Mouse (Mus musculus) bone marrow macrophage, adult 2 months (primary cell): ENCODE results near the gene Cad. TPM values are rescaled to one million over a fixed set of nuclear protein-coding genes. Genes with fewer than 3 reads are reported as not detected.
A peak's percentile ranks its signal among the peaks of the same experiment; 100 is the strongest.
"Not testable (repeated sequence)": the region's sequence is repeated elsewhere in the genome, so short reads cannot be mapped to it uniquely, and the experiment has no call there.

ENCODE experiments used
- H3K27ac ChIP-seq: 2 replicates; pipeline ENCODE4 v1.5.1; 2012; ENCODE audit warnings: low read depth, low read length; ENCODE audit not compliant: insufficient read depth
- H3K4me1 ChIP-seq: 2 replicates; pipeline ENCODE4 v1.6.1; 2012; ENCODE audit warnings: low read length; ENCODE audit not compliant: control insufficient read depth, insufficient read depth
- H3K4me3 ChIP-seq: 2 replicates; pipeline ENCODE4 v1.5.1; 2012; ENCODE audit warnings: mild to moderate bottlenecking, low read length, moderate library complexity; ENCODE audit not compliant: insufficient read depth
- CTCF ChIP-seq: IDR thresholded peaks from 2 replicates; pipeline ENCODE4 v1.5.1; 2012; ENCODE audit warnings: low read depth, mild to moderate bottlenecking, low read length, moderate library complexity
- POLR2A ChIP-seq: IDR thresholded peaks from 2 replicates; pipeline ENCODE4 v1.6.1; 2012; ENCODE audit warnings: mild to moderate bottlenecking, low read depth, low read length, borderline replicate concordance
- polyA plus RNA-seq: library from polyadenylated mRNA; stranded (reverse); fragments of >200 nt; gene quantifications from 2 replicates; pipeline ENCODE4 v1.2.4, GENCODE M21; 2012; ENCODE audit not compliant: missing spikeins, insufficient read depth, insufficient read length

Gene Cad
- polyA plus RNA-seq: 4.2 and 4.6 TPM in 2 replicates

DNA sequence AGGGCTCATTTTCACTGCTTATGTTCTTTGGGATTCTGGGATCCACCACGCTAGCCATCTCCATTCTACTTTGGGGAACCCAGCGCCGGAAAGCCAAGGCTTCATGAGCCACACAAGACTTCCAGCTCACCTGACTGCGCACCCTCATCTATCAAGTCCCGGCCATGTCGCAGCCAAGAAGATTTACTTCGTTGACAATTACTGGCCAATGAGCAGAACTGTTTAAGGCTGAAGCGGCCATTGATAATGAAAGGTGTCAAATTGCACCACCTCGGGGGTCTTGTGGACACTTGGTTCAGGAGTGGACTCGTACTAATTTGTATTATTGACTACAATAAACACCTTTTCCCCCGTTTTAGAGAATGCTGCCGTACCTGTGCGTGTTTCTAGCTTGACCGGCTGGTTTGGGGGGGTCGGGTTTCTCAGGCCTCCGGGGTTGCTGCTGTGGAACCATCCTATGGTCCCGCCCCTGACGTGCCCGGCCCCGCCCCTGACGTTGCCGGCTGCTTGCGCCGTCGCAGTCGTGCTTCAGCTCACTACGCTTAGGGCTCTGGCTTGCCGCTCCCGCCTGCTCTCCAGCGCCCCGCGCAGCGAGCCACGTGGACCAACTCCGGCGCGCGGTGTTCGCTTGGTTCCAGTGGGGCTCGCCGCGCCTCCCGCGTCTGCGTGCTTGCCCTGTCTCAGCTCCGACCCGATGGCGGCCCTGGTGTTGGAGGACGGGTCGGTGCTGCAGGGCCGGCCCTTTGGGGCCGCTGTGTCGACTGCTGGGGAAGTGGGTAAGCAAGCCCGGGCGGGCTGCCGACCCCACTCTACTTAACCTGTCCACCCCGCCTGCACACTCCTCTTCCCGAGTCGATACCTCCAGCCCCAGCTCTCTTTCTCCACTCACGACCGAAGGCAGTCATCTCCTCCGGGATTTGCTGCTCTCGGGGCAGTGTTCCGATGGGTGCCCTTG lies at the start of gene Cad:
TSS of gene Cad (plus strand) at position 520 of the 955 bp plus-strand sequence.
- Histone ChIP-seq H3K4me3 (peak within 1 kb of the TSS; percentile 76), H3K27ac (peak within 1 kb of the TSS; percentile 8; the same call in 1 of the 2 replicates), H3K4me1 (peaks cover 9% of the 10 kb centered on the region)
- no peak for TF ChIP-seq CTCF
- no peak for TF ChIP-seq POLR2A

DNA sequence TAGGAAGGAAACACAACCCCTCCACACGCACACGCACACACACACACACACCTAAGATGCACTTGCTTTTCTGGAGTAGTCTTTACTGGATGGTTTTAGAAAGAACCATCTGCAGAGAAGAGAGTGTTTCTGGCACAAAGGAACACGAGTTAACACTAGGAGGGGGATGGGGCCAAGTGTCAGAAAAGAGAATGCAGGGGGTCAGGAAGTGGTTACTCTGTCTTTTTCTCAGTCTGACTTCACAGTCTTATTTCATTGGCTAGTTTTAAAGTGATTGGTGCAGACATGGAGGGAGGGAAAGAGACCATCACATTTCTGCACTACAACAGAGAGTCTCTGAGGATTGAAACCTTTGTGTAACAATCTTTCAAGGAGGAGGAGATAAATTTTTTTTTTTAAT lies 41.8 kb upstream of the Cad start:
- Histone ChIP-seq H3K4me1 (no peaks in the 10 kb centered on the region), H3K27ac (no peak overlapping the region), H3K4me3 (no peak overlapping the region)
- TF ChIP-seq CTCF (no peak), POLR2A (no peak)

DNA sequence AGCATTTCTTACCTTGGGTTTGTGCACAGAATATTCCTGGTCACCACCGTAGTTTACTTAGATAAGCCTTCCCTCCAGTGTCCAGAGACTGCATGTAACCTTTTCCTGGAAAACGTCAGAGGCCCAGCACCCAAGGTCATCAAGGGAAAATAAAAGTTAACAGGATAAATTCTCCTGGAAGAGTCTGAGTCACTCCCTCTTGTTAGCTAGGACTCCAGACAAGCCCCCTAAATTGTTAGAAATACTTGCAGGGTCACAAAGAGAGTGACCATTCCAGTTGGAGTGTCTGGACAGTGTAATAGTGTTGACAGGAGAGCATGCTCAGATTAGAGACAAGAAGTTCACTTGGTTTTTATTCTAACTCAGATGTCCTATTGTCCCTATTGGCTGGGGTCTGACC lies 38.7 kb upstream of the Cad start:
- no peak overlapping the region for H3K4me3 ChIP-seq
- TF ChIP-seq CTCF (no peak), POLR2A (no peak)
- H3K4me1 ChIP-seq: no peaks in the 10 kb centered on the region
- no peak overlapping the region for H3K27ac ChIP-seq

DNA sequence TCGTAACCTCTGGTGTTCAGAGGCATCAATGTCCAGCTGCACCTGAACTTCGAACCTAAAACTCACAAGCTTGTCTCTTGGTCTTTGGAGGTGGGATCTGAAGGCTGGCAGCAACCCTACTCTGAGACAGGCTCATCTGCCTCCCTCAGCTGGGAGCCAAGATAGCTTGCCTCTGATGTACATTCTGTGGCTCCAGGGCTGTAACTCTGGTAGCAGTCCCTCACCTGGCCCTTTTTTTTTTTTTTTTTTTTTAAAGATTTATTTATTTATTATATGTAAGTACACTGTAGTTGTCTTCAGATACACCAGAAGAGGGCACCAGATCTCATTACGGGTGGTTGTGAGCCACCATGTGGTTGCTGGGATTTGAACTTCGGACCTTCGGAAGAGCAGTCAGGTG lies 32.8 kb upstream of the Cad start:
- not testable (repeated sequence) for H3K4me1 ChIP-seq, H3K4me3 ChIP-seq, H3K27ac ChIP-seq

DNA sequence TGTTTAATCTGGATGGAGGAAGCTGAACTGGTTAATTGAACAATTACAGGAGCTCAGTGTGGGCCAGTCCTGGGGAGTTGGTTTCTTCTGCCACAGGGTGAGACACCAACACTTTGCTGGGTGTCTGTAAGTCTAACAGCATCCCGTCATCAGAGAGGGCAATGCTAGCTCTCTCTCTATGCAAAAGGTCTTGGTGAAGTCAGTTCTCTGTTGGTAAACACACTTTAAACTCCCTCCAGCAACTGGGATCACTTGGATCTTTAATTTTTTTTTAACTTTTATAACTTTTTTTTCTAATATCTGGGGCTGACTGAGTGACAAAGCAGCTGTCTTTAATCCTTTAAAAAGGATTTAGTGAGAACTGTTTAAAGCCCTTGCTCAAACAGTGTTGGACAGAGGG lies 31.9 kb upstream of the Cad start:
- no peak for TF ChIP-seq POLR2A
- no peak for TF ChIP-seq CTCF
- no peak overlapping the region for H3K27ac ChIP-seq
- H3K4me1 ChIP-seq: no peaks in the 10 kb centered on the region
- no peak overlapping the region for H3K4me3 ChIP-seq

DNA sequence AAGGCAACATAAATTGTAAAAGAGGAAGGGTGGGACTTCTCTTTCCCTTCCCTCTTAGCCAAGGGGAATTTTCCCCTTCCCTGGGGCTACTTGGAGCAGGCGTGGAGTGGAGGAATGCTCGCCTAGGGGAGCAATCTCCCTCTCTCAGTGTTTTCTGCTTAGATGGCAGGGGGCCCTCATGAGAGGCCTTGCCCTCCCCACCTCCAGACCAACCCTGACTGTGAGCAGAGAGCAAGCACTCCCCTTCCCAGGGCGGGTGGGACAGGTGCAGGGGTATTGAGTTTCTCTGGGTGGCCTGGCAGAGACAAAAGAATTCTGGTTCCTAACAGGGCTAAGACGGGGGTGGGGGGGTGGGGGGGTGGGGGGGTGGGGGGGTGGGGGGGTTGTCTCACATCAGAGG lies 31.3 kb upstream of the Cad start:
- no peak overlapping the region for H3K27ac ChIP-seq
- TF ChIP-seq POLR2A (no peak), CTCF (no peak)
- no peak overlapping the region for H3K4me3 ChIP-seq
- H3K4me1 ChIP-seq: no peaks in the 10 kb centered on the region

DNA sequence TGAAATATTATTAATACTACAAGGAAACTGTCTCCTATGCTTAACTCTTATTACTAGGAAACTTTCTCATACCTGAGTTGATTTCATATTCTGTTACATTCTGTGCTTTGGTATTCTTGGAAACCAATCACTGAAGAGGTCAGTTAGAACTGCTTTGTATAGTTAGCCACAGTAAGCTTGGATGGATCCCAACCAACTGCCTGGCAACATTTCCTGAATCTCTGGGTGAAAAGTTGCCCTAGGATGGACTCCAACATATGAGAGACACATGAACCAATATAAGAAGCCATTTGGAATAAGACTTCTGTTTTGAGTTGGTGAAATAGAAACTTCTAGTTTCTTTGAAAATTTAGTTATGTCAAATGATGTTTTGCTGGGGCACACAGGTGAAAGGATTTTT lies 29.9 kb upstream of the Cad start:
- no peak overlapping the region for H3K4me3 ChIP-seq
- no peak overlapping the region for H3K27ac ChIP-seq
- H3K4me1 ChIP-seq: no peaks in the 10 kb centered on the region
- TF ChIP-seq CTCF (no peak), POLR2A (no peak)

DNA sequence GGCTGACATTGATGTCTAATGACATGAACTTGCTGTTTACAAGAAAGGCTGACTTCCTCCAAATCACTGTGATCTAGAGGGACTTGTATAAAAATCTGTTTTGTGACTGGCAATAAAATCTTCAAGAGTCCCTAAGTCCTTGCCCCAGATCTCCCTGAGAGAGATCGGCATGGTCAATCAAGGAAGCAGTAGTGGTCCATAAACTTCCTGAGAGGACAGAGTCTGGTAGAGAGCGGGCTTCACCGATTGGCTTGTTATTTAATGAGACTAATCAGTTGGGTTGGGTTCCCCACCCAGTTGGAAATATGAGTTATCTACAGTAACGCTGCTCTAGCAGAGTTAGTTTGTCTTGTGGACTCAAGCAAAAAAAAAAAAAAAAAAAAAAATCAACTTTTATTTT lies 23.7 kb upstream of the Cad start:
- no peak for TF ChIP-seq POLR2A
- Histone ChIP-seq H3K4me3 (no peak overlapping the region), H3K4me1 (no peaks in the 10 kb centered on the region), H3K27ac (no peak overlapping the region)

DNA sequence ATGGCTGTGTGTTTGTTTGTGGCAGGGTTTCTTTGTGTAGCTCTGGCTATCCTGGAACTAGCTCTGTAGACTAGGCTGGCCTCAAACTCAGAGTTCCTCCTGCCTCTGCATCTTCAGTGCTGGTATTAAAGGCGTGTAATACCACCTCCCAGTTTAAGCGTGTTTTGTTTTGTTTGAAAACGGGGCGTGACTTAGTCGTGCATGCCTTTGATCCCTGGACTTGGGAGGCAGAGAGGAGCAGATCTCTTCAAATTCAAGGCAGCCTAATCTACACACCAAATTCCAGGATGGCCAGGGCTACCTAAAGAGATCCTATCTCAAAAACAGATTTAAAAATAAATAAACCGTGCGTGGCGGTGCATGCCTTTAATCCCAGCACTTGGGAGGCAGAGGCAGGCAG lies 23.1 kb upstream of the Cad start:
- no peak for TF ChIP-seq POLR2A
- no peaks in the 10 kb centered on the region for H3K4me1 ChIP-seq
- H3K27ac ChIP-seq: no peak overlapping the region
- no peak overlapping the region for H3K4me3 ChIP-seq

DNA sequence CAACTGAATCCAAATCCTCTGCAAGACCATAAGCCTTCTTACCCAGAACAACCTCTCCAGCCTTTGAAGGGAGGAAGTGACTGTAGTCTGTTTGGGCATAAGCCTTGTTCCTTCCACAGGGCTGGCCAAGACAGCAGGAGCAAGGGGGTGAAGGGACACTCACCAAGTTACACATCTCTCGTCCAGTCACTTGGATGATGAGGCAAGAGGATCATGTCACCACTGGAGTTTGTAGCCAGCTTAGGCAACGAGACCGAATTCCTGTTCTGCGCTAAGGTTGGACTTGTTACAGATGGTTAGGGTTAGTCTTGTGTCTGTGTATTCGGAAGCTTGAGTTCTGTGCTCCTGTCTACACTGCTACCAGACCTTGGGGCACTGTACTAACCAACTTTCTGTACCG lies 19.9 kb upstream of the Cad start:
- H3K4me1 ChIP-seq: no peaks in the 10 kb centered on the region
- no peak for TF ChIP-seq CTCF
- no peak for TF ChIP-seq POLR2A
- no peak overlapping the region for H3K27ac ChIP-seq
- H3K4me3 ChIP-seq: no peak overlapping the region

DNA sequence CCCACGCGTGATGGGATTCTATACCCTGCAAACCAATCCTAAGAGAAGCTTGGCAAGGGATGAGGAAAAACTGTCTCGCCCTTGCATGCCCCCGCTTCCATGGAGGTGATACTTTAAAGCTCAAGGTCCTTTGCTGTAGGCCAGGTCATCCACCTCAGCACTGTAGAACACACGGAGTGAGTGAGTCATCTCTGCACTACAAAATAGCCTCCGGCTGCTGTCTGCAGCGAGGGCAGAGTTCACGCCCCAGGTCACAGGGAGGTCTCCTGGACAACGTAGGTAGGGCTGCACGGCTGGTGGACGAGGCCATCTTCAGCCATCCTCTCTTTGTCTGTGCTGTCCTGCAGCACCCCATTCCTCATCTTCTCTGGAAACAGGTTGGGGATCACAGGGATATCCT lies 18.0 kb upstream of the Cad start:
- H3K4me3 ChIP-seq, H3K27ac ChIP-seq, H3K4me1 ChIP-seq: not testable (repeated sequence)
